Mouse (Mus musculus) ZHBTc4 (cell line): ENCODE data around the gene Mak.
"Not testable (repeated sequence)": the region's sequence is repeated elsewhere in the genome, so short reads cannot be mapped to it uniquely, and the experiment has no call there.

ENCODE experiments used
- DNase-seq: peaks from one replicate; pipeline ENCODE4 v3.0.0-alpha.2; 2011; ENCODE audit warnings: low read depth, low spot score

Mak gene

GRCm38 (mm10) chr13:41000140-41000925, 79.2 kb downstream of the Mak start:
- DNase-seq, result peak; percentile 41

GRCm38 (mm10) chr13:40998537-40998936, 81.0 kb downstream of the Mak start:
- not testable (repeated sequence) for DNase-seq

DNA sequence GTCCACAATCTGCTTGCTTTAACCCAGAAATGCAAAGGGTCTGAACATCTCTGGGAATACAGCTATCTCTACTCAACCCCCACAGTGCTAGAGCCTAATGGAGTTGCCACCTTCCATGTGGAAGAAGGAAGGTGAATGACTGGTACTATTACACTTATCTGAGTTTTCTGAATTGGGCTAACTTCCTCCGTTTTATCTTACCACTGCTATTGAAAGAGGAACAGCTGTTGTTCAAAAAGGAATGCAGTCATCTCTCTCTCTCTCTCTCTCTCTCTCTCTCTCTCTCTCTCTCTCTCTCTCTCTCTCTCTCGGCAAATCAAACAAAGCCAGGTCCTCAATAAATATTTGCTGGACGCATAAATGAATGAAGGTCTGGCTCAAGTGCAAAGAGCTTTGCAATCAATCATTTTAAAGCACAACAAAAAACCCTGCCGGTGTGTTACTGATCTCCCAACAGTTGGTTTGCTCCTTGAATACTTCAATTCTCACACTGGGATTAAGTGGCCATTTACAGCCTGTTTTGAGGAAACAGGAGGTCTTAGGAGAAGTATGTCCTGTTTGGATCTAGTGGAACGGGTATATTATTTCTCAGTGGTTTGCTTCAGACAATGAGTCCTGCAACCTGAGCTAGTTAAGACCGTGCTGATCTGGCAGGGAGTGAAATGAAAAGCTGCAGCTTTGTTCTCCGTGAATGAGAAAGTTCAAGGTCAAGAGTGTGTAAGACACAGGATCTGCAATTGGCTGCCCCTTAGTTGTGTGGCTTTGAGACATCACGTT, 84.8 kb downstream of the Mak start:
- peak; percentile 49 for DNase-seq

DNA sequence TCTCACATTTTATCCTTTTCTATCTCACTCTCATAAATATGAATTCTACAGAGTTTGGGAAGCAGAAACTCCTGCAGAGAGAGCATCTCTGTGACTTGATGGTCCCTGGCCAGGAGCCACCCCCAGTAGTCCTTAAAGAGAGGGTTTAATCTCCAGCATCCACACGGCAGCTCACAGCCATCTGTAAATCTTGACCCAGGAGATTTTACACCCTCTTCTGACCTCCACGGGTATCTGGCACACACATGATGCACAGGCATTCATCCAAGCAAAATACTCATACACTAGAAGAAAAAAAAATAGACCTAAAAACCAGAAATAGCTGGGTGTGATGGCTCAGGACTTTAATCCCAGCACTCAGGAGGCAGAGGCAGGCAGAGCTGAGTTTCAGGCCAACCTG, 91.1 kb downstream of the Mak start:
- DNase-seq, result no peak

GRCm38 (mm10) chr13:40987608-40988303, 91.8 kb downstream of the Mak start:
- DNase-seq, result not testable (repeated sequence)

DNA sequence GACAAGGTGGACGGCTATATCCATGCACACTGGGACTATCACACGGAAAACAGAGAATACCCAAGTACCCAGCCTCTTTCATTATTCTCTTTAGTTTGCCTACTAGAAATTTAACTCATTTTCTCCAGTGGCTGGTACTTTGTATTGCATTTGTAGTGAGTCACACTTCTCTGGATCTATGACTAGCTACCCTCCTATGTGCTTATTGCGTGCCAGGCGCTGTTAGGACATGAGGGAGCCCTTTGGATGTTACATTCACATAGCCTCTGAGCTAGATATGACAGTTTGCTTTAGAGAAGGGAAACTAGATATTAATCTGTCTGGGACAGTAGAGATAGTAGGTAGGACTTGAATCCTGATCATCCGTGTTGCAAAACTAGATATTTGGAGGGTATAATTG, 93.4 kb downstream of the Mak start:
- DNase-seq, result no peak

- no peak for DNase-seq
These were observed 96.7 kb downstream of the Mak start for GRCm38 (mm10) chr13:40982759-40983158.

GRCm38 (mm10) chr13:40979321-40979720, 100.2 kb downstream of the Mak start:
- DNase-seq, result no peak

- no peak for DNase-seq
These were observed 100.9 kb downstream of the Mak start for GRCm38 (mm10) chr13:40978652-40979051.

DNA sequence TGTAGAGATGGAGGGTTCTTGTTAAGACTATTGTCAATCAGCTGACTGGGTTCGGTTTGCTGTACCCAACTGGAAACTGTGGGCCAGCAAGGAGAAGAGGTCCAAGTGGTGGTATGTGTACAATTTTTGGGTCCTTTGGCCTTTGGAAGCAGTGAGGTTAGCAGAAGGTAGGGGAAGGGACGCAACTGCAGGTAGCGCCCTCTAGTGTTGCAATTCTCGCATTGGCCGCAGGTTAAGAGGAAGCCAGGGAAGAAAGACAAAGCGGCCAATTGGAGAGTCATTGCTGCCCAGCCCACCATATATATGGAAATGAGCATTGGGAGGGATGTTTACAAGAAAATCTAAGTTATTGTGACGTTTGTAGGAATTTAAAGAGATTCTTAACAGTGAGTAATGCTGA, 101.9 kb downstream of the Mak start:
- peak; percentile 93 for DNase-seq
